Mouse (Mus musculus) adrenal gland, postnatal 10 days (tissue): ENCODE measurements around the gene Slc29a2. TPM values are rescaled to one million over a fixed set of nuclear protein-coding genes. Genes with fewer than 3 reads are reported as not detected.
"Not testable (repeated sequence)": the region's sequence is repeated elsewhere in the genome, so short reads cannot be mapped to it uniquely, and the experiment has no call there.

ENCODE experiments used
- DNase-seq: peaks from one replicate; pipeline ENCODE4 v3.0.0; 2021; ENCODE audit warnings: mixed read lengths
- long read RNA-seq, 2 experiments: library from polyadenylated mRNA; stranded (forward); transcript quantifications; one replicate each; pipeline ENCODE4 v2.0.0; 2021
- total RNA-seq, 2 experiments: library from RNA; stranded (reverse); gene quantifications; 2 replicates each; pipeline ENCODE4 v1.2.3; 2021

Gene Slc29a2
- 1 to 10 TPM; 3.2 to 5.1 TPM for total RNA-seq
- long read RNA-seq, experiment 1, partial matches to known transcripts, result 1 of 6 reads
- long read RNA-seq, experiment 1, other reads (novel, unspliced or antisense), result 1 of 6 reads
- long read RNA-seq, experiment 2, transcript Slc29a2-204 (12 exons, 2,619 nt), result major isoform, 7 of 9 reads
- long read RNA-seq, experiment 2, partial matches to known transcripts, result 0 of 9 reads
- long read RNA-seq, experiment 2, other reads (novel, unspliced or antisense), result 2 of 9 reads

DNA sequence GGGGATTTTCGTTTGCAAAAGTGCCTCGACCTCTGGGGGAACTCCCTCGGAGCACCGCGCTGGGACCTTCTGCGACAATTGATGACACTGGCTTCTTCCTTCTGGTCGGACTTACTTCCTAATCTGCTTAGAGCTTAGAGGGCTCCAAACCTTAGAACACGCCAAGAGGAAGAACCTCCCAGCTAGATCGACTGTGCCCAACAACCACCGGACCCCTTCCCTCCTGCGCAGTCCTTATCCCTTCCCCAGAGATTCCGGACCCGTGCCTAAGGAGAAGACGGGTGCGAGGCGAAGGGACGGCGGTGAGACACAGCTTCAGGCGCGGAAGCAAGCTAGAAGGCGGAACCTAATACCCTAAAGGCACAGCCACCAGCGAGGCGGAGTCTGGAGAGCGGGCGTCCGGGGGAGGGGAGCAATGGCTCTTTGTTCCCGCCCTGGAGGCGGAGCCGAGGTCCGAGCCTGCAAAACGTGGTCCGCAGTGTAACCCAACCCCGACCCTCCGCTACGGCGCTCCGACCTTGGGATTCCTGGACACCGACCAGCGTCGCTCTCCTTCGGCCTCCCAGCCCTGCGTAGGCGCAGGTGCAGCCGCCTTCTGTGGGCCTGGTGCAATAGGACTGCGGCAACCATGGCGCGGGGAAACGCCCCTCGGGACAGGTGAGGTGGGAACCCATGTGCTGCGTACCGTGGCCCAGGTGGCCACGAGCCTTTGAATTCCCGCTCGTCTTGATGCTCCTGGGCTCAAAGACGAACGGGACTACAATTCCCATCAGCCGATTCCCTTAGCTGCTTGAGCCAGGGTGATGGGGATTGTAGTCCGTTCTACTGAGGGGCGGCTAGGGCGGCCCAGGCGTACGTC, at the start of gene Slc29a2:
Slc29a2 (plus strand) TSS at position 240 of the 859 bp plus-strand sequence.
- DNase-seq, result peak; percentile 95

DNA sequence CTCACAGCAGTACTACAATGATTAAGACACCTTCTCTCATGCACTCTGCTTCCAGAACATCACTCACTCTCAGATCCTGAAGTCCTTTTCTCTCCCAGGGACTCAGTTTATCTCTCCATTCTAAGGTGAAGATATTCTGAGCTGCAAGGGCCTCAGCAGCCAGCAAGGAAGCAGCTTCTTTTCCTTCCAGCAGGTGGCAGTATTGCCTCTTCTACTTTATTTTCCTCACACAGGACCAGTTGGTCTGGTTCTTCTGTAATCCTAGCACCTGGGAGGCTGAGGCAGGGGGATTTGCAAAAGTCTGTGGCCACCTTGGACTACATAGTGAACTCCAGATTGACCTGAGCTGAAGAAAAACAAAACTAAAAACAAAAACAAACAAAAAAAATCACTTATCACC, 41.9 kb upstream of the Slc29a2 start:
- peak; percentile 60 for DNase-seq

GRCm38 (mm10) chr19:4989013-4989412, 34.6 kb upstream of the Slc29a2 start:
- DNase-seq, result peak; percentile 97

GRCm38 (mm10) chr19:4989434-4990255, 34.0 kb upstream of the Slc29a2 start:
- DNase-seq, result no peak

GRCm38 (mm10) chr19:4990256-4990625, 33.4 kb upstream of the Slc29a2 start, which contains the start of gene Npas4:
Gene Npas4 (minus strand): TSS chr19:4990316.
- no peak for DNase-seq

DNA sequence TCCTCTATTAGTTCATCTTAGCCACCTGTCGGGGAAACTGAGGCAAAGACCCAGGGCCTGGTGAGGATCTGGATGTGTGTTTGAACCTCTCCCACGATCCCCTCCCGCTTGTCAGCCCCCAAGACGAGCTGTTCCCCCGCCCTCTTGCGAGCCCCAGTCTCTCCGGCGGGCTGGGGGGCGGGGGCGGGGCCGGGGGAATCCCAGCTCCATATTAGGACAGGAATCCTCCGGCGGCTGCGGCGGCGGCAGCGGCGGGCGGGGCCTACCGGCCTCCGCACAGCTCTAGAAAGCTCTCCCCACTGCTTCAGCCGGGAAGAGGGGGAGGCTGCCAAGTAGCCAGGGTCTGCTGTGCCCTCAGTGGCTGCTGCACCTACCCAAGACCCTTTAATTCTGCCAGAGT, 32.9 kb upstream of the Slc29a2 start:
- DNase-seq, result no peak

DNA sequence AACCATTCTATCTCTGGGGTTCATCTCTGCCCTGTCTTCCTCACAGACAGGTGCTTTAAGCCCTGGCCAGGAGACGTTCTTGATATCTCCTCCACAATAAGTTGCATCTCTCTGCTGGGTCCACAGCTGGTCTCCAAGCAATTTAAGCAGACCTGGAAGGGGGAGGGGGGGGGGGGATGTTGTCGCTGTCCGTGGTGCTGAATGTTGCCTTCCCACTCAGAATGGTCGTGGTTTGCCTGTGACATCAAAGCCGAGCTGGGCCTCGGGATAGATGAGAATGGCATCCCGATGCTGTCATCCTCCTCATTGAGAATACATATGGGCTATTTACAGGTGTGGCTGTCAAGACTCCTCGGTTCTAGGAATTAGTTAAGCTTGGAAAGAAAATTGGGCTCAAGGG, 31.3 kb upstream of the Slc29a2 start:
- DNase-seq, result no peak

GRCm38 (mm10) chr19:4992904-4993303, 30.8 kb upstream of the Slc29a2 start:
- peak; percentile 84 for DNase-seq

- no peak for DNase-seq
Observed at GRCm38 (mm10) chr19:4994043-4994442, 29.6 kb upstream of the Slc29a2 start.

GRCm38 (mm10) chr19:4999445-5000140, 24.1 kb upstream of the Slc29a2 start:
- DNase-seq, result no peak

GRCm38 (mm10) chr19:5001666-5002406, 21.8 kb upstream of the Slc29a2 start:
- peak; percentile 86 for DNase-seq

- not testable (repeated sequence) for DNase-seq
Observed at GRCm38 (mm10) chr19:5003644-5004043, 20.0 kb upstream of the Slc29a2 start.

GRCm38 (mm10) chr19:5004925-5005324, 18.7 kb upstream of the Slc29a2 start:
- DNase-seq, result no peak

DNA sequence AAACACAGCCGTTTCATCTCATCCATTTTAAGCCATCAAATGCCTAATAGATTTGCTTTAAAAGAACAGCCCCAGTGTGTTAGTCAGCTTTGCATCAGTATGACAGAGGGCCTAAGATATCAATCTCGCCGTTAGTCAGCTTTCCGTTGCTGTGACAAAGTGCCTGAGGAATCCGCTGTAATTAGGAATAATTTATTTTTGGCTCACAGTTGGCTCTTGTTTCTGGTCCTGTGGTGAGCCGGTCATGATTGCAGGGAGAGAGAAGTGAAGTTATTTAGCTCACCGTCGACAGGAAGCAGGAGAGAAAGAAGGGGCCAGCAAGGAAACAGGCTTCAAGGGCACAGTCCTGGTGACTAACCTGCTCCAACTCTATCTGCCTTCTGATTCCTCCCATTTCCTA, 10.5 kb upstream of the Slc29a2 start:
- no peak for DNase-seq

- peak; percentile 32 for DNase-seq
Observed at GRCm38 (mm10) chr19:5014961-5015398, 8.7 kb upstream of the Slc29a2 start.

DNA sequence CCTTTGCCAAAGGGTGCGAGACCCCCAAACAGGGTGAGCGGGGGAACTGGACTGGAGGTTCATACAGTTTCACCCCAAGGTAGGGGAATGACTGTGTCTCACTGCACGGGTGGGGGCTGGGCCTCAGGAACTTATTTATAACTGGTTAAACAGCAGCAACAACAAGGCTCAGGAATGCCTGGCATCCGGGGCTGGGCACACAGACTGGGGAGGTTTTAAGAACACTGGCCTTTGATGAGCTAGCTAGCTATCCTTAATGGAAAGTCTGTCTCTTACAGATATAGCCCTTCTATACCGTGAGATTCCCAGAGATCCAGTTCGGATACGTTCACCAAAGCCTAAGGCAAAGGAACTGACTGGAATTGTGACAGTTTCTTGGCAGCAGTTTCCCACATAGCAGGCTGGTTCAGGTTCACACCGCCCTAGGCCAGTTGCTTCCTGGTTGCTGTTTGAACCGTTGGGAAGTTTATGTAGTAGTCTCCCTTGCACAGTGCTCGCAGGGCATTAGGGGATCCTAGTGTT, 7.4 kb upstream of the Slc29a2 start:
- DNase-seq, result peak; percentile 12

GRCm38 (mm10) chr19:5016782-5017181, 6.9 kb upstream of the Slc29a2 start:
- DNase-seq, result peak; percentile 80

DNA sequence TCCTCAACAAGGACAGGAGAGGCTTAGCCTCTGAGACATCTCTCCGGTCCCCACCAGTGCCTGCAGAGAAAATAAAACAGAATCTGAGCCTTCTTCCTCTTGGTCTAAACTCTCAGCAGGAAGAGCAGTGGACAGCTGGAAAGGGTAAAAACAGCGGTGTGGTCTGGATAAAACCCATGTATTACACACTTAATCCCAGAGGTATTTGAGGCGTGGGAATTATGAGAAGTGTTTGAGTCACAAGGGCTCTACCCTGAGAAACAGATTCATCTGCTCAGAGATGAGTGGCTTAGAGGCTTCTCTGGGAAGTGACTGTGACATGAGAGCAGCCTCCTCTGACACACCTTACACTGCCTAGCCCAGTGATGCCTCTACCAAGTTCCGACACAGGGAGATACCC, 6.0 kb upstream of the Slc29a2 start:
- no peak for DNase-seq

DNA sequence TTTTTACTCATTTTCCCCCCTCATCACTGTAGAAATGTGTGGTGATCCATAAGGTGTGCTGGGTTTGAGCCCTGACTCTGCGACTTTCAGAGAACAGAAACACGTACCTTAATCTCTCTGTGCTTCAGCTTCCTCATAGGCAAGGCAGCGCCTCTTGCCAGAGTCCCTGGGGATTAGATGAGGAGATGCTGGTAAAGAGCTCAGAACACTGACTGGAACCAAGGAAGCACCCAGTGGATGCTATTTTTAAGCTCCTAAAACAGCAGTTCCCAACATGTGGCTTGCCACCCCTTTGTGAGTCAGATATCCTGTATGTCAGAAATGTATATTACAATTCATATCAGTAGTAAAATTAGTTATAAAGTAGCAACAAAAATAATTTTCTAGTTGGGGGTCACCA, 5.5 kb upstream of the Slc29a2 start:
- no peak for DNase-seq

DNA sequence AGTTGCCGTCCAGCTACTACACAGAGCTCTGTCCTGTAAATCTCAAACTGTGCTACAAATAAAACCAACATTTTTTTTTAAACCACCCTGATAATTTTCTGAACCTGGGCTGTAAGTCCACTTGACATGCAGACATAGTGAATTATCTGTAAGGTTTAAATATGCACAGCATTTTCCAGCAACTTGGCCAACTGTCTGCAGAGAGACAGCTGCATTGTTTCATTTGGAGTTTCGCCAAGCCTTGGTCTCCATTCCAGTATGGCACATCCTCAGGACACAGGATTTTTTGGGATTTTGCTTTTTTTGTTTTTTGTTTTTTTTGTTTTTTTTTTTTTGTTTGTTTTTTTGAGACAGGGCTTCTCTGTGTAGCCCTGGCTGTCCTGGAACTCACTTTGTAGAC, 2.2 kb upstream of the Slc29a2 start:
- no peak for DNase-seq

DNA sequence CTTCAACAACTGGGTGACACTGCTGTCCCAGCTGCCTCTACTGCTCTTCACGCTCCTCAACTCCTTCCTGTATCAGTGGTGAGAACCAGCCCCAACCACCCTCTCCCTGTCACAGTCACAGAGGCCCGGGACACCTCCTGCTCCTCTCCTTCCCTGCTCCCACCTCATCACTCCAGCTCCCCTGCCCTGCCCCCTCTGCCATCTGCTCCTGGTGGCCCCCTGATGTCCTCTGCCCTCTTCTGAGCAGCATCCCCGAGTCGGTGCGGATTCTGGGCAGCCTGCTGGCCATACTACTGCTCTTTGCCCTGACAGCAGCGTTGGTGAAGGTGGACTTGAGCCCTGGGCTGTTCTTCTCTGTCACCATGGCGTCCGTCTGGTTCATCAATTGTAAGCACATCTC, 2.5 kb downstream of the Slc29a2 start:
- DNase-seq, result no peak
